Mouse (Mus musculus) forebrain, postnatal 0 days (tissue): ENCODE measurements around the gene Pias1. TPM values are rescaled to one million over a fixed set of nuclear protein-coding genes. Genes with fewer than 3 reads are reported as not detected.

Source experiments
- ATAC-seq: fragments of 200-750 bp; cut with Nextera tagmentation; 2 replicates; pipeline ENCODE4 v1.8.0; 2017; ENCODE audit warnings: mild to moderate bottlenecking, moderate library complexity
- DNase-seq: peaks from one replicate; pipeline ENCODE4 v3.0.0-alpha.2; 2015
- H3K27ac ChIP-seq: fragments of 300-500 bp; sonication (generic); 2 replicates; pipeline ENCODE4 v1.5.1; 2014; ENCODE audit warnings: low read depth, mild to moderate bottlenecking, antibody characterized with exemption, low read length, moderate library complexity, mixed read lengths
- H3K27me3 ChIP-seq: fragments of 300-500 bp; sonication (generic); 2 replicates; pipeline ENCODE4 v1.6.1; 2014; ENCODE audit warnings: mild to moderate bottlenecking, low read length, mixed read lengths; ENCODE audit not compliant: insufficient read depth
- H3K36me3 ChIP-seq: fragments of 300-500 bp; sonication (generic); 2 replicates; pipeline ENCODE4 v1.6.1; 2014; ENCODE audit warnings: mild to moderate bottlenecking, moderate library complexity; ENCODE audit not compliant: insufficient read depth
- H3K4me1 ChIP-seq: fragments of 300-500 bp; sonication (generic); 2 replicates; pipeline ENCODE4 v1.6.1; 2014; ENCODE audit warnings: antibody characterized with exemption; ENCODE audit not compliant: insufficient read depth
- H3K4me2 ChIP-seq: fragments of 300-500 bp; sonication (generic); 2 replicates; pipeline ENCODE4 v1.6.1; 2014; ENCODE audit warnings: low read depth, mild to moderate bottlenecking, moderate library complexity
- H3K4me3 ChIP-seq: fragments of 300-500 bp; sonication (generic); 2 replicates; pipeline ENCODE4 v1.5.1; 2014; ENCODE audit warnings: low read depth, low read length, mixed read lengths
- H3K9ac ChIP-seq: fragments of 300-500 bp; sonication (generic); 2 replicates; pipeline ENCODE4 v1.6.1; 2014; ENCODE audit warnings: mild to moderate bottlenecking
- H3K9me3 ChIP-seq: fragments of 300-500 bp; sonication (generic); 2 replicates; pipeline ENCODE4 v1.6.1; 2016; ENCODE audit warnings: low read length
- CTCF ChIP-seq: sonication (generic); IDR thresholded peaks from 2 replicates; pipeline ENCODE4 v1.5.1; 2016; ENCODE audit warnings: antibody characterized with exemption, control low read depth, low read depth
- WGBS: fragments of 180-500 bp; shearing (Covaris S2); extraction: QIAGEN DNeasy Blood & Tissue Kit; methylation state at CpG from one replicate; pipeline ENCODE4 v1.1.7; 2014; 5-methylcytosine and 5-hydroxymethylcytosine counted together
- polyA plus RNA-seq: library from polyadenylated mRNA; unstranded; fragments of >200 nt; fragmentation: Nextera tagmentation; extraction: Ambion mirVana; gene quantifications from 2 replicates; pipeline ENCODE4 v1.2.1, GENCODE M21; 2015
- total RNA-seq: library from RNA; depleted of rRNA; stranded (reverse); fragments of >200 nt; gene quantifications from 2 replicates; pipeline ENCODE4 v1.2.3, GENCODE M21; 2014

Pias1 gene
- total and polyA plus RNA-seq, 2 experiments from 2014 or later: 36.2 to 50.2 TPM

GRCm38 (mm10) chr9:62997626-62998025 lies 9.9 kb upstream of the Pias1 start:
- Histone ChIP-seq H3K9me3 (no peaks in the 10 kb centered on the region), H3K4me3 (no peak overlapping the region), H3K36me3 (no peaks in the 10 kb centered on the region), H3K4me1 (no peaks in the 10 kb centered on the region), H3K9ac (no peak overlapping the region), H3K27ac (no peak overlapping the region), H3K4me2 (no peak overlapping the region), H3K27me3 (no peaks in the 10 kb centered on the region)
- DNase-seq (no peak), ATAC-seq (no peak)
- 79% methylated on average over 3 of the region's 3 CpGs for WGBS
- no peak for TF ChIP-seq CTCF

GRCm38 (mm10) chr9:62995186-62995585 lies 7.5 kb upstream of the Pias1 start:
- Histone ChIP-seq H3K27ac (no peak overlapping the region), H3K27me3 (no peaks in the 10 kb centered on the region), H3K9ac (no peak overlapping the region), H3K36me3 (no peaks in the 10 kb centered on the region), H3K4me1 (no peaks in the 10 kb centered on the region), H3K4me3 (no peak overlapping the region), H3K9me3 (no peaks in the 10 kb centered on the region), H3K4me2 (no peak overlapping the region)
- WGBS: 80% methylated on average over 2 of the region's 2 CpGs
- ATAC-seq (no peak), DNase-seq (no peak)
- TF ChIP-seq CTCF: no peak

GRCm38 (mm10) chr9:62990134-62990533 lies 2.4 kb upstream of the Pias1 start:
- over 99% methylated on average over 3 of the region's 3 CpGs for WGBS
- Histone ChIP-seq H3K4me2 (no peak overlapping the region), H3K4me3 (no peak overlapping the region), H3K4me1 (no peaks in the 10 kb centered on the region), H3K27ac (no peak overlapping the region), H3K9ac (no peak overlapping the region), H3K9me3 (no peaks in the 10 kb centered on the region), H3K27me3 (no peaks in the 10 kb centered on the region), H3K36me3 (no peaks in the 10 kb centered on the region)
- DNase-seq (no peak), ATAC-seq (no peak)
- TF ChIP-seq CTCF: no peak

GRCm38 (mm10) chr9:62980777-62981202 lies 6.9 kb downstream of the Pias1 start:
- peak overlapping the region; percentile 90 for H3K27ac ChIP-seq
- ATAC-seq (peak; percentile 98), DNase-seq (peak; percentile 98)
- H3K4me2 ChIP-seq: peak overlapping the region; percentile 61
- H3K9me3 ChIP-seq: no peaks in the 10 kb centered on the region
- 3% methylated on average over 38 of the region's 38 CpGs for WGBS
- H3K4me1 ChIP-seq: no peaks in the 10 kb centered on the region
- peak overlapping the region; percentile 97 for H3K4me3 ChIP-seq
- no peaks in the 10 kb centered on the region for H3K36me3 ChIP-seq
- H3K27me3 ChIP-seq: no peaks in the 10 kb centered on the region
- no peak; the same call in 1 of the 2 replicates for TF ChIP-seq CTCF
- H3K9ac ChIP-seq: peak overlapping the region; percentile 79

- DNase-seq: no peak
- peak overlapping the region; percentile 79 for H3K9ac ChIP-seq
Measured at GRCm38 (mm10) chr9:62980162-62980776, 7.5 kb downstream of the Pias1 start.

GRCm38 (mm10) chr9:62979461-62980161 lies 8.1 kb downstream of the Pias1 start:
- Histone ChIP-seq H3K27ac (peak overlapping the region; percentile 90; the same call in 1 of the 2 replicates), H3K4me2 (peak overlapping the region; percentile 61), H3K4me3 (peak overlapping the region; percentile 97), H3K9ac (peak overlapping the region; percentile 79), H3K36me3 (no peaks in the 10 kb centered on the region), H3K4me1 (no peaks in the 10 kb centered on the region), H3K27me3 (no peaks in the 10 kb centered on the region), H3K9me3 (no peaks in the 10 kb centered on the region)
- TF ChIP-seq CTCF: no peak
- DNase-seq (peak; percentile 45), ATAC-seq (0 out of 2 replicates have a peak, but pooled peaks have one; percentile 0)
- 1% methylated on average over 17 of the region's 17 CpGs for WGBS

More at GRCm38 (mm10) chr9:62980162-62980776, 7.5 kb downstream of the Pias1 start:
- Histone ChIP-seq H3K9me3 (no peaks in the 10 kb centered on the region), H3K4me1 (no peaks in the 10 kb centered on the region), H3K4me3 (peak overlapping the region; percentile 97), H3K27ac (peak overlapping the region; percentile 90), H3K36me3 (no peaks in the 10 kb centered on the region), H3K27me3 (no peaks in the 10 kb centered on the region), H3K4me2 (peak overlapping the region; percentile 61)
- 3% methylated on average over 50 of the region's 63 CpGs for WGBS
- TF ChIP-seq CTCF: peak; percentile 22; the same call in 1 of the 2 replicates
- peak; percentile 83 for ATAC-seq

- DNase-seq: no peak
- no peaks in the 10 kb centered on the region for H3K4me1 ChIP-seq
- H3K9me3 ChIP-seq: no peaks in the 10 kb centered on the region
- no peak overlapping the region for H3K27ac ChIP-seq
- H3K4me3 ChIP-seq: no peak overlapping the region
- no peak overlapping the region for H3K4me2 ChIP-seq
- no peaks in the 10 kb centered on the region for H3K36me3 ChIP-seq
- H3K9ac ChIP-seq: no peak overlapping the region
- H3K27me3 ChIP-seq: no peaks in the 10 kb centered on the region
- 72% methylated on average over 4 of the region's 4 CpGs for WGBS
- ATAC-seq: no peak
- TF ChIP-seq CTCF: no peak
Measured at GRCm38 (mm10) chr9:62977152-62977551, 10.6 kb downstream of the Pias1 start.
